Mouse (Mus musculus): ENCODE data around the gene Ifnlr1. TPM values are rescaled to one million over a fixed set of nuclear protein-coding genes. Genes with fewer than 3 reads are reported as not detected.

Ifnlr1 gene
- polyA plus RNA-seq, 1 experiment from 2014 or later, result 0.24 TPM

- no peak for ATAC-seq (replicated peaks)
- no peaks in the 10 kb centered on the region for H3K9me3 ChIP-seq
- H3K4me2 ChIP-seq (replicated peaks), result no peak overlapping the region
- no peak overlapping the region for H3K9ac ChIP-seq (replicated peaks)
- no peaks in the 10 kb centered on the region for H3K36me3 ChIP-seq
- H3K27me3 ChIP-seq, result no peaks in the 10 kb centered on the region
- WGBS, result 86% methylated on average over 6 of the region's 6 CpGs
- no peak overlapping the region for H3K27ac ChIP-seq (replicated peaks)
- H3K4me3 ChIP-seq, result no peak overlapping the region
- no peaks in the 10 kb centered on the region for H3K4me1 ChIP-seq
These were observed 21.4 kb upstream of the Ifnlr1 start for GRCm38 (mm10) chr4:135664656-135665055.

- 59% methylated on average over 17 of the region's 17 CpGs for WGBS
- H3K4me1 ChIP-seq, result no peaks in the 10 kb centered on the region
- no peak overlapping the region for H3K27ac ChIP-seq (replicated peaks)
- H3K27me3 ChIP-seq, result no peaks in the 10 kb centered on the region
- H3K9ac ChIP-seq (replicated peaks), result no peak overlapping the region
- ATAC-seq (replicated peaks), result no peak
- no peak overlapping the region for H3K4me2 ChIP-seq (replicated peaks)
- no peaks in the 10 kb centered on the region for H3K36me3 ChIP-seq
- no peak overlapping the region for H3K4me3 ChIP-seq
- no peaks in the 10 kb centered on the region for H3K9me3 ChIP-seq
These were observed 19.7 kb upstream of the Ifnlr1 start for GRCm38 (mm10) chr4:135666192-135666975.

GRCm38 (mm10) chr4:135667266-135667844 lies 18.7 kb upstream of the Ifnlr1 start:
- H3K36me3 ChIP-seq, result no peaks in the 10 kb centered on the region
- 0 out of 2 replicates have a peak overlapping the region, but pooled peaks have one; percentile 18 for H3K4me2 ChIP-seq (replicated peaks)
- no peak overlapping the region for H3K9ac ChIP-seq (replicated peaks)
- ATAC-seq (replicated peaks), result no peak
- 17% methylated on average over 16 of the region's 16 CpGs for WGBS
- H3K4me1 ChIP-seq, result no peaks in the 10 kb centered on the region
- no peaks in the 10 kb centered on the region for H3K9me3 ChIP-seq
- H3K27me3 ChIP-seq, result no peaks in the 10 kb centered on the region
- H3K4me3 ChIP-seq, result no peak overlapping the region
- H3K27ac ChIP-seq (replicated peaks), result no peak overlapping the region

- H3K27ac ChIP-seq (replicated peaks), result no peak overlapping the region
- no peaks in the 10 kb centered on the region for H3K9me3 ChIP-seq
- 77% methylated on average over 3 of the region's 3 CpGs for WGBS
- no peaks in the 10 kb centered on the region for H3K27me3 ChIP-seq
- no peak overlapping the region for H3K4me2 ChIP-seq (replicated peaks)
- no peak overlapping the region for H3K4me3 ChIP-seq
- H3K4me1 ChIP-seq, result no peaks in the 10 kb centered on the region
- no peak for ATAC-seq (replicated peaks)
- H3K36me3 ChIP-seq, result no peaks in the 10 kb centered on the region
- no peak overlapping the region for H3K9ac ChIP-seq (replicated peaks)
These were observed 12.6 kb upstream of the Ifnlr1 start for GRCm38 (mm10) chr4:135673507-135673906.

- Histone ChIP-seq H3K4me3 (no peak overlapping the region), H3K27ac (replicated peaks) (no peak overlapping the region), H3K4me1 (no peaks in the 10 kb centered on the region), H3K27me3 (no peaks in the 10 kb centered on the region), H3K9me3 (no peaks in the 10 kb centered on the region), H3K9ac (replicated peaks) (no peak overlapping the region), H3K4me2 (replicated peaks) (no peak overlapping the region), H3K36me3 (no peaks in the 10 kb centered on the region)
- no peak for ATAC-seq (replicated peaks)
- WGBS, result 56% methylated on average over 9 of the region's 9 CpGs
These were observed 11.1 kb upstream of the Ifnlr1 start for GRCm38 (mm10) chr4:135674993-135675392.

- Histone ChIP-seq H3K4me2 (replicated peaks) (no peak overlapping the region), H3K9ac (replicated peaks) (no peak overlapping the region), H3K27me3 (no peaks in the 10 kb centered on the region), H3K27ac (replicated peaks) (no peak overlapping the region), H3K9me3 (no peaks in the 10 kb centered on the region), H3K36me3 (no peaks in the 10 kb centered on the region), H3K4me1 (no peaks in the 10 kb centered on the region), H3K4me3 (no peak overlapping the region)
- 83% methylated on average over 5 of the region's 5 CpGs for WGBS
- ATAC-seq (replicated peaks), result no peak
These were observed 9.6 kb upstream of the Ifnlr1 start for GRCm38 (mm10) chr4:135676476-135676875.

GRCm38 (mm10) chr4:135679316-135679715 lies 6.8 kb upstream of the Ifnlr1 start:
- Histone ChIP-seq H3K36me3 (no peaks in the 10 kb centered on the region), H3K9ac (replicated peaks) (no peak overlapping the region), H3K9me3 (no peaks in the 10 kb centered on the region), H3K4me2 (replicated peaks) (no peak overlapping the region), H3K4me1 (no peaks in the 10 kb centered on the region), H3K27ac (replicated peaks) (no peak overlapping the region), H3K4me3 (no peak overlapping the region), H3K27me3 (peaks cover 6% of the 10 kb centered on the region; the same call in 1 of the 2 replicates)
- no peak for ATAC-seq (replicated peaks)
- WGBS, result 77% methylated on average over 4 of the region's 4 CpGs

GRCm38 (mm10) chr4:135681789-135682188 lies 4.3 kb upstream of the Ifnlr1 start:
- WGBS, result 78% methylated on average over 5 of the region's 5 CpGs
- ATAC-seq (replicated peaks), result no peak
- peaks cover 29% of the 10 kb centered on the region for H3K27me3 ChIP-seq
- H3K36me3 ChIP-seq, result no peaks in the 10 kb centered on the region
- no peaks in the 10 kb centered on the region for H3K9me3 ChIP-seq
- no peak overlapping the region for H3K4me2 ChIP-seq (replicated peaks)
- H3K4me1 ChIP-seq, result peaks cover 13% of the 10 kb centered on the region
- H3K9ac ChIP-seq (replicated peaks), result no peak overlapping the region
- no peak overlapping the region for H3K27ac ChIP-seq (replicated peaks)
- H3K4me3 ChIP-seq, result no peak overlapping the region

- peaks cover 42% of the 10 kb centered on the region for H3K27me3 ChIP-seq
- no peak overlapping the region for H3K9ac ChIP-seq (replicated peaks)
- no peaks in the 10 kb centered on the region for H3K36me3 ChIP-seq
- no peak overlapping the region for H3K4me2 ChIP-seq (replicated peaks)
- no peaks in the 10 kb centered on the region for H3K9me3 ChIP-seq
- peaks cover 14% of the 10 kb centered on the region for H3K4me1 ChIP-seq
- H3K4me3 ChIP-seq, result no peak overlapping the region
- no peak overlapping the region for H3K27ac ChIP-seq (replicated peaks)
- WGBS, result 29% methylated on average over 4 of the region's 4 CpGs
- ATAC-seq (replicated peaks), result no peak
These were observed 2.5 kb upstream of the Ifnlr1 start for GRCm38 (mm10) chr4:135683553-135683952.

- peaks cover 44% of the 10 kb centered on the region for H3K27me3 ChIP-seq
- H3K9me3 ChIP-seq, result no peaks in the 10 kb centered on the region
- 27% methylated on average over 3 of the region's 3 CpGs for WGBS
These were observed 1.4 kb upstream of the Ifnlr1 start for GRCm38 (mm10) chr4:135684731-135685130.

GRCm38 (mm10) chr4:135686568-135686953 lies 474 bp downstream of the Ifnlr1 start:
- under 1% methylated on average over 21 of the region's 21 CpGs for WGBS
- no peak for ATAC-seq (replicated peaks)
- Histone ChIP-seq H3K9ac (replicated peaks) (peak overlapping the region; percentile 44), H3K4me1 (peaks cover 14% of the 10 kb centered on the region), H3K4me2 (replicated peaks) (peak overlapping the region; percentile 90), H3K9me3 (no peaks in the 10 kb centered on the region), H3K36me3 (no peaks in the 10 kb centered on the region), H3K27ac (replicated peaks) (no peak overlapping the region), H3K4me3 (peak overlapping the region; percentile 46), H3K27me3 (peaks cover 44% of the 10 kb centered on the region)

More at GRCm38 (mm10) chr4:135684731-135685130, 1.4 kb upstream of the Ifnlr1 start:
- Histone ChIP-seq H3K4me1 (peaks cover 14% of the 10 kb centered on the region), H3K4me3 (no peak overlapping the region), H3K36me3 (no peaks in the 10 kb centered on the region), H3K9ac (replicated peaks) (no peak overlapping the region), H3K27ac (replicated peaks) (no peak overlapping the region), H3K4me2 (replicated peaks) (no peak overlapping the region)
- no peak for ATAC-seq (replicated peaks)

- H3K9ac ChIP-seq (replicated peaks), result no peak overlapping the region
- ATAC-seq (replicated peaks), result no peak
- H3K4me2 ChIP-seq (replicated peaks), result no peak overlapping the region
- peaks cover 14% of the 10 kb centered on the region for H3K4me1 ChIP-seq
- H3K4me3 ChIP-seq, result no peak overlapping the region
- WGBS, result 91% methylated on average over 7 of the region's 7 CpGs
- H3K27me3 ChIP-seq, result peaks cover 35% of the 10 kb centered on the region
- H3K9me3 ChIP-seq, result no peaks in the 10 kb centered on the region
- H3K27ac ChIP-seq (replicated peaks), result no peak overlapping the region
- no peaks in the 10 kb centered on the region for H3K36me3 ChIP-seq
These were observed 3.7 kb downstream of the Ifnlr1 start for GRCm38 (mm10) chr4:135689797-135690196.
